Mouse (Mus musculus): ENCODE measurements at regions not wholly inside any gene's neighbourhood (a gene's known extent, or its start where the extent isn't known, plus 50 kb on each side); places are given as distances from the start of the nearest gene placed in this dataset.

DNA sequence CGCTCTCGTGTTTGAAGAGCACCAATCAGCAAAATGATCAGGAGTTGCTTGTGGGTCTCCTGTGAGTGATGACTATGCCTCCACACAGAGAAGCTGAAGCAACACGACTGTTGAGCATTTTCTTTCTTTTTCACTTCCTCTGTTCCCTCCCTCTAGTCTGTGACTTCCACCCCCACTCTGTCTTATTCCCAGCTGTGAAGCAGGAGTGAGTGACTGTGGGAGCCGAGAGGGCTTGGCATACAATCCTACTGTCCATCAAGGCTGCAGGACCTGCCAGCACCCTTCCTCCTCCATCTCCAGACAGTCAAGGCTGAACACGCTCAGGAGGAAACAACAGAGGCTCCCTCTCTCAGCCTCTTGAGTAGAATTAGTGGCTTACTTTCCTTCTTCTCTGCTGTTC, 401.3 kb downstream of the Plcl1 start:
- DNase-seq (ENCODE audit: low spot score in 2 of 2): no peak

DNA sequence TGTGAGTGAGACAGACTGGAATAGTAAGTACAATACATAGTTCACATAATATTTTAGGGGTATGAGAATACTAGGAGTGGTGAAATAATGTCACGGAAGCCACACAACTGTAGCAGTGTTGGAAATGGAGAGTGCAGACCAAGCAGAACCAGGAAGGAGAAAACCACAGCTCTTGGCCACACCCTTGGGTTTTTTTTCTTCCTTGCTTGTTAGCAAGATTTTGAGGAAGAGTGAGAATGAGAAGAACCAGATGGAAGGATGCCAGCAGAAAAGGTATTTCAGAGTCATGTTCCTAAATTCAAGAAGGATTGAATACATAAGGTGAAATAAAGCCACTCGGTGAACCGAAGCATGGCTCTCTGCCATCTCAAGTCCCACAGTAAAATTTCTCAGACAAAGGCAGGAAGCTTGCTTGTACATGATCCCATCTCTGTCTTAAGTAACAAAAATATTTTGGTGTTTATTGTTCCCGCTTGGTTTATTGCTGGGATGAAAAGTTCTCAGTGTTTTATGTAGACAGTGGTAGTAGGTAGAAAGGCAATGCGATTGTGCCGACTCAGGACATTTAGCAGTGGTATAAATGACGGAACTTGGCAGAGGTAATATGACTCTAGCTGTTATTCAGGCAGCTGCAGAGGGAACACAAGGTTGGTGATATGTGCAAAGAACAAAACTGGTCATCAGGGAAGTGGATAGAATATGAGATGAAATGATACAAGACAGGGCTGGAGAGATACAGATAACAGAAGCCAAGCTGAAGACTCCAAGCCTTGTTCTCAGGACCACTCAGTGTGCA, 403.2 kb downstream of the Plcl1 start:
- no peak for DNase-seq (ENCODE audit: low spot score in 2 of 2)

DNA sequence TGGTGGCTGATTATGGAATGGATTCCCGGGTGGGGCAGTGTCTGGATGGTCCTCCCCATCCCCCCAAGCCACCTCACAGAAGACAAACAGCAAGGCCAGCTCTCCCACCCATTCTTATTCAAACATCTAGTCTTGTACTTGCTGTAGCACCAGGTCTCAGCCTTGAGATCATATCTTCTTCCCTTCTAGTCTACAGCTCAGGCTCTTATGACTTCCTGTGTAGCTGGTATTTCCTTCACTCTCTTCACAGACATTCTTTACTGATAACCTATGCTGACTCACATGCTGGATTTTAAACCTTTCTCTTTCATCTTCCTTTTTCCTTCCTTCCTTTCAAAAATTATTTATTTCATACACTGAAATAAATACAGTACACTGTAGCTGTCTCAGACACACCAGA, 406.8 kb downstream of the Plcl1 start:
- no peak for DNase-seq (ENCODE audit: low spot score in 2 of 2)

DNA sequence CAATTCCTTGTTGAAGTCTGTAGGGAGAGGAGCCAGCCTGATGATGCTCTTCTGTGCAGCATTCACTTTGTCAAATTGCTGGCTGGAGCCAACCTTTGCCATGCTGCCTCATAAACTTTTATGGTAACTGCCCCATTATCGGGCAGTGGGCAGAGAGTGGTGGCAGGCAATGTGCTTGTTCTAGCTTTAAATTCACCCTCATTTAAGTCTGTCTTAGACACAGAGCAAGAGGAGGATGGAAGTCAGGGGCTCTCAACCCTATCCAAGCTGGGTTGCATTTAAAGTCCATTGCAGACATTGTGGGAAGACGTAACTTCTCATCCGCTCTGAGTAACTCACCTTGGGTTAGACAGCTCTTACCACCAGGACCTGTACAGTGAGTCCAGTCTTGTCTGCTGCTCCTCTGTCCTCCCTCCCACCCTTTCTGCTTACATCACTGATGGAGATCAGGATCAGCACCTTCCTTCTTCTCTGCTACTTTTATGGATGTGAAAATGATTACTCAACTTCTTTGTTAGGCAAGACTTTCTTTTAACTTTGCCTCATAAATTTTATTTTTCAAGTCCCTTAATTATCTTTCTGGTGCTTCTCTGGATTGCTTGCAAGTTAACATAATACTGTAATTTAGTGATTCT, 415.3 kb downstream of the Plcl1 start:
- DNase-seq (ENCODE audit: low spot score in 2 of 2): no peak

DNA sequence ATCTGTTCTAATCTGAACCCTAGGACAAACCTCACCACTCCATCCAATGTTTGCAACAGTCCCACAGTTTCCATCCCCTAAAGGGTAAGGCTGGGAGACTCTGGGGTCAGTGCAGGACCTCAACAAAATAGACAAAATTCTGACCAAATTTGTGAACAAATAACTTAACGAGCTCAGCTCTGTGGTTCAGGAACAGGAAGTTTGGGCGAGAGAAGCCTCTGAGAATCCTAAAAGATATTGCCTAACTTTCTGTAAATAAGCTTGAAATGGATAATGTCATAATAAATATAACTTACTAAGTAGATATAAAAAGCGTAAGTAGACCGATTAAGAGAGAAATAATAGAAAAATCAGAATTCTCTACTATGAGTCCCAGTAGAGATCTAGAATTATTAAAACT, 416.9 kb downstream of the Plcl1 start:
- no peak for DNase-seq (ENCODE audit: low spot score in 2 of 2)

DNA sequence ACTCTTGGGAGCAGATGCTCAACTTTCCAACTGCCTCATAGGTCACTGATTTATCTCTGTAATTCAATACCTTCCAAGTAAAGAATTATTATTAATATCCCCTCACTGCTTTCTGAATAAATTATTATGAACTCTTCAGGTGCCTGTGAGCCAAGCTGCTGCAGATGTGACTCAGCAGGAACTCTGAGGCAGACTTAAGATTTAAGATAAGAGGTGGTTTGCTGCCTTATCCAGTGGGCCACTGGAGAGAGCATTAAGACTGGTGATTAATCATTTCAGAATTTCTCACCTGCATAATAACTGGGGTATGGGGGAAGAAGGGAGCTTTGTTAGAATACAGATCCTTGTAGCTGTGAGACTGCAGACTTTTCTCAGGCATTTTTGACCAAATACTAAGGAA, 421.5 kb downstream of the Plcl1 start:
- DNase-seq (ENCODE audit: low spot score in 2 of 2): no peak

DNA sequence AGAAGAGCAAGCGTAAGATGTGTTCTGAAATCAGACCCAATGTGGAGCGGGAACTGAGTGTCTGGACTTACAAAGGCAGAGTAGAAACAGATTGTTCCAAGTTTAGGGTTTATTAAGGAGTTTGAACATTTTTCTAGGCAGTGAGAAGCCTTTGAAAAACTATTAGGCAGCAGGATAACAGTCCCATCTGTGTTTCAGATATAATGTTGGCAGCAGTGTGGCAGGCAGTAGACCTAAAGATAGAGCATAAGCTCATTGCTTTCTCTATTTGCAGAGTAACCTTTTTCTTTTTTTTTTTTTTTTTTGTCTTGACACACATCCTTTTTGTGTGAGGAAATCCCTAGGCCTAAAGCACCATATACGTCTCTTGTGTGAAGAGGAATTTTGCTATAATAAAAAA, 429.6 kb downstream of the Plcl1 start:
- DNase-seq (ENCODE audit: low spot score in 2 of 2): no peak

DNA sequence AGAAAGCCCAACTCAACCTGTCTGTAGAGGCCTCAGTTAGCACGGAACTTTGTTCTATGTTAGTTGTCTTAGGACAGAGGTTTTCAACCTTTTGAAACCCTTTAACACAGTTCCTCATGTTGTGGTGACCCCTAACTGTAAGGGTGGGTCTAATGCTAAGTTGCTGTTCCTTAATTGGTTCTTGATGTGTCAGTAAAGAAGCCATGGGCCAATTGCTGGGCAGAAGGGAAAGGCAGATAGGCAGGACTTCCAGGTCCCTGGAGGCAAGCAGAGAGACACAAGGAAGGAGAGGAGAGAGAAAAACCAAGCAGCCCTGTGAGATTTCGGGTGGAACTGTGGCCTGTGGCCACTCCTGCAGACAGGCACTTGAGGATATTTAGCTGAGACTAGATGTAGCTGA, 431.0 kb downstream of the Plcl1 start:
- DNase-seq (ENCODE audit: low spot score in 2 of 2): no peak

DNA sequence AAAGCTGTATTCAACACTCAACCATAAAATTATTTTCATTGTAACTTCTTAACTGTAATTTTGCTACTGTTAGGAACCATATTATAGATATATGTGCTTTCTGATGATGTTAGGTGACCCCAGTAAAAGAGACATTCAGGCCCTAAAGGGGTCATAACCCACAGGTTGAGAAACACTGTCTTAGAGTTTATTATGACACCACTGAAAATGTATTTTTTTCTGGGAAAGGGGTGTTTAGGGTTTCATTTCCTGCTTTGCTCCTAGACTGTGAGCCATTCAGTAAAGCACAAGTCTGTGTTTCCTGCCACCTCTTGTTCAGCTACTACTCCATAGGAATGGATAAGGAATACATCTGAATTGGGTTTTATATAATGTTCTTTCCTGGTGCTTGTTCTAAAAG, 431.6 kb downstream of the Plcl1 start:
- no peak for DNase-seq (ENCODE audit: low spot score in 2 of 2)

DNA sequence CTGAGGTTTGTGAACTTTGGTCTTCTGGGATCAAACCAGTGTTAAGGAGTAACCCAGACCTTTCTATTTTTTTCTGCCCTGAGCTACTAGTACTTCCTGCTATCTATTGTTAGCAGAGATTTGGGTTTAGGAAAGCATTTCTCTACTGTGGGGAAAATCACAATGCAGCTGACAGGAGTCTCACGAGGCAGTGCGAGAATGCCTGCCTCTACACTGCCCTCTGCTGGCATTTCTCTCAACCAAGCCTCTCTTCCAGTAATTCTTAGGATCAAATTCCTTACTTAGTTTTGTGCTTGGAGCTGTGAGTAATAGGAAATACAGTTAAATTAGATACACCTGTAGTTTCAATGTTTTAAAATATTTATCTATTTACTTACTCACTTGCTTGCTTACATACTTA, 432.4 kb downstream of the Plcl1 start:
- peak in 1 of 2 experiments; percentile 6 for DNase-seq (ENCODE audit: low spot score in 2 of 2)

DNA sequence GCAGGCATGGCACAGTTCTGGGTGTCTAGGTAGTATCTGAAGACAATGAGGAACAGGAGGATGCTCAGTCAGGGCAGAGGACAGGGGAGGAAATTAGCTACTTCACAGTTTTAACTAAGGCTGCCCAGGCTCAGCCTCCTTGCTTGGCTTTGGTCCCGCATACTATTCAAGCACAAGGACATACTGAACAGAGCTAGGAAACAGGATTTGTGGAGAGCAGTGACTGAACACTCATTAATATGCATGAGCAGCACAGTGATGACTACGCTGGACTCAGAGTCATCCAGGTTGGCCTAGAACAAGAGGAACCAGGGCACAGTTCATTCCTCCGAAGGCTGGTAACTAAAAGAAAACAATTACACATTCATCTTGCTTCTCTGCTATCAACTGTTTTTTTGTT, 443.1 kb downstream of the Plcl1 start:
- DNase-seq (ENCODE audit: low spot score in 2 of 2): no peak

DNA sequence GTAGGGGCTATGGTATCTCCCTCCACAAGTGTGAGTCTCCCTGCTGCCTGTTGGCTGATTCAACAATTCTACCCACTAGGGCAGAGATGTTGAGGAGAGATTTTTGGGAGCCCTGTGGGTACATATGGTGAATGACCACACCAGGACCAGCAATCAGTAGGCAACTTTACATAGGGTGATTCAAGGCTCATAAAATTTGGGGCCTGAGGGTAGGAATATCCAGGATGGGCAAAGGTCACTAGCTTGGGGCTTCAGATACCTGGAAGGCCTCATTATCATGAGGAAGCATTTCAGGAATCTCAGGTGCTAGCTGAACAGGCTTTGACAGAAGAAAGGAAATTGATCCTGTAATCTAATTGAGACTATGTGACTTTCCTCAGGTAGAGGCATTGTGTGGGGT, 446.6 kb downstream of the Plcl1 start:
- DNase-seq (ENCODE audit: low spot score in 2 of 2): no peak

DNA sequence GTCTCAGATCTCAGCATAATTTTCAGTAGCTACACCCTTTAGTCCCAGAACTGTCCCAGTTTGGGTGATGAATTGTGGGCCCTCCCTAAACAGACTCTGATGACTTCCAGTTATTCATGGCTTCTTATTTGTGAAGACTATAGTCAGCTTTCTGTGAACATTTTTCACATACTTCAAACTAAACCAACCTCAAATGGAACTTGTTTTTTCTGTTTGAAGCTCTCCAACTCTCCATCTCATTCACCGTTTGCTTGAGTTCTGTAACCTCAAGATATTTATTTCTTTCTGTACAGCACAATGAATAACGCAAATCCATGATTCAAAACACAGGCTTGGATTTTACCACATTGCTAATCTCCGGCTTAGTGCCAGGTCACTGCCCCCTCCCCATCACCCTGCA, 453.4 kb downstream of the Plcl1 start:
- no peak for DNase-seq (ENCODE audit: low spot score in 2 of 2)

DNA sequence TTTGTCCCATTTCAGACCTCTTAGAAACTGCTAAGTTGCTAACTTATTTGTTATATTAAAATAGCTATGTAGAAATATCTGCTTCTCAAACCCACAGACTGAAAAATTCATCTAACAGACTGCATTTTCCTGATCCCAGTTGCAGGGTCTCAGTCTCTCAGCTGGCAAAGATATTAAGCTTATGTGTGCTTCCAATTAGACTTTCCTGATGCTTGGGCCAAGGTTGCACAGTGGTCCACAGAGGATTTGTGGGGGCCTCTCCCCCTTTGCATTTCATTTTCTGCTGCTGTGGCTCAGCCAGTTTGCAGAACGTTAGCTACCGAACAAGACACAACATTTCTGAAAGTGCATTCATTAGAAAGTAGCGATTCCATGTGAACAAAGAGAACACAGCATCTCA, 457.4 kb downstream of the Plcl1 start:
- no peak for DNase-seq (ENCODE audit: low spot score in 2 of 2)

DNA sequence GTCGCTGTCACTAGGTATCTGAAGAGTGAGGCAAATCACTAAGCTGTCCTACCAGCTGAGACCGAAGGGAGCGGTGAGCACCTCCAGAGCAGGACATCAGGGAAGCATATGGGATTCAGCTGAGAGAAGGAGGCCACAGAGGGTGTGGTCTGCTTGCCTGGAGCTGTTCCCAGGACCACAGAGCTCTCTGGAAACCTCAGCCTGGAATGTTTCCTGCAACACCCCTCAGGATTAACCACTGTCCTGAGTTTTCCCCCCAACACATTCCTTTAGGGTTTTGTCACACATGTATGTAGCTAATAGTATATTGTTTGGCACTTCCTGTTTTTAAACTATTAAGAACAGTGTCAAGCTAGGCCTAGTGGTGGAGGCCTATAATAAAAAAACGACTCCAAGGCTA, 459.6 kb downstream of the Plcl1 start:
- no peak for DNase-seq (ENCODE audit: low spot score in 2 of 2)

DNA sequence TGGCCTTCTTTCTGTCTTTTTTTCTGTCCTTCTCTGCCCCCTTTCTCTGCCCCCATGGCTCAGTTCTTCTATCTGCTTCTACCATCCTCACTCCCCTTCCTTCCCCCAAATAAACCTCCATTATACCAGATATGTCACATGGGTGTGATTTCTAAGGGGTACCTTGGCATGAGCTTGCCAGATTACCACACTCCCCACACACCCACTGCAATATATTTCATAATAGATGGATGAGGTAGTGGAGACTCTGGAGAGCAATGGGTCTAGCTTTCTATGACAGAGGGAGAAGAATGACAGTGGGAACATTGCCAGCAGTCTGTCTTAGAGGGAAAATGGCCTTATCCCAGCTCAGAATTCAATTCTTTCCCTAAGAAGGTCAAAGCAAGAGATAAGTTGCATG, 461.0 kb downstream of the Plcl1 start:
- no peak for DNase-seq (ENCODE audit: low spot score in 2 of 2)

DNA sequence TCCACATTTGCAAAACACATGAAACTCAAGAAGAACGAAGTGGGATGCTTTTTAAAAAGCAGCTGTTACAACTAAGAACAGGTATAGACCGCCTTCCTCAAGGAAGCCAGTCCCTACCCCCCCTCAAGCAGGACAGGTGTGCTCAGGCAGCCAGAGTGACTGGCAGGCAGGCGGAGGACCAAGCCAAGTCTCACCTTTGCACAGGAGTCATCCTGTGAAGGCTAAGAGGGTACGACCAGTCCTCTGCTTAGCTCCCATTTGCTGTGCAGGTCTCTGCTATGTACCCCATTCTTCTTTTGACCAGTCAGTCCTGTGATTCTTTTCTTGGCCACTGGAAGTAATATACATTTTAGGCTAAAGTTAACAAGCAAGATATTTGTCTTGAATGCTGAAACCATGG, 467.9 kb downstream of the Plcl1 start:
- DNase-seq (ENCODE audit: low spot score in 2 of 2): no peak

DNA sequence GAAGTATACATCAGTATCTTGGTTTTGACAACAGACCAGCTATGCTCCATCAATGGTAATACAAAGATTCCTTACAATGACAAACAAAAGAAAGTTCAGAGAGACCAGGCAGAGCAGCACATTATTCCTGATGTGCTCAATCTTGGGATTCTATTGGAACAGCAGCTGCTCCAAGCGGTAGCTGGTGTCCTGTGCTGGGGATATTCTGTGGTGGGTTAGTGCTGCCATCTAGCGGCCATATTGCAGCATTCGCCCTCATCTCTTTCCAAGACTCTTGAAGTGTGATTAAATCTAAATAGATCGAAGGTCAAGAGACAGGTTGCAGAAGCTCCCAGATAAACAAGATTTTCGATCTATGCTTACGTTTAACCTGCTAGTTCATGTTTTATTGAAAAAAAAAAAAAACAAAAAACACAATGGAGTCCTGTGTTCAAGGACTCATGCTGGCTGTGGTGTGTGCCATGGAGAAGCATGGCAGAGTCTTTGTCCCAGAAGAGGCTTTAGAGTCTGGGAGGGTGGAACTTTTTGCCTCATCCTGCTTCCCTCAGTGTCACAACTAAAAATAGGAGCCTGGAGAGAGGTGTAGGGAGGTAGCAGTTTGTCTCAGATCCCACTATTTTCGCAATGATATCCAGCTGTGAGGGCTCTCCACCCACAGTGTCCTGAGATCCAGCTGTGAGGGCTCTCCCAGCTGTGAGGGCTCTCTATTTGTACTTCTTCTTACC, 468.6 kb downstream of the Plcl1 start:
- peak in 1 of 2 experiments; percentile 30 for DNase-seq (ENCODE audit: low spot score in 2 of 2)

DNA sequence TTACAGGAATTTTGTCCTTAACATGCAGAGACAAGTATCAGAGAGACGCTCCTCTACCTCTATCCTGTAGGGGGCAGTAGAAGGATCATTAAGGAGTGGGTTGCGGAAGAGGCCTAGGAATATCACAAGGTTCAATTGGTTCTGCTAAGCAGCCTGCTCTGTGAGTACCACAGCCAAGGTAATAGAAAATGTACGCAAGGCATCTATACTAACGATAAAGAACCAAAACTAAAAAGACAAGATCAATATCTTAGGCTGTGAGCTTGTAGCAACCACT, 469.1 kb downstream of the Plcl1 start:
- no peak for DNase-seq (ENCODE audit: low spot score in 2 of 2)

DNA sequence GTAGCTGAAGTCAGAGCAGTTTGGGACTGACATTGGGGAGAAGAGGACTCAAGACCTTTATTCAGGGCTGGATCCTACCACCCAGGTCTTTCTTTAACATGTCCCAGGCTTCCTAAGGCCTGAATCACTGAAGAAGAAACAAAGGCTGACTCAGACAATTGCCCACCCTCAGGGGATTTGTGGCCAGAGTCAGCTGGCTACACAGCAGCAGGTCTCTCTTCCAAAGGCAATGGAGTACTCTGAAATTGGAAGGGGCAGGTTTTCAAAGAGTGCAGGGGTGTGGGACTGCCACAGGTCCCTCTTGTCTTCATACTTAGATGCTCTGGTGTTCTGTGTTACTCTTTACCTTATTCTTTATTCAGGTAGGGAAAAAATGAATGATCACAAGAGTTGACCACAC, 478.9 kb downstream of the Plcl1 start:
- DNase-seq (ENCODE audit: low spot score in 2 of 2): no peak

DNA sequence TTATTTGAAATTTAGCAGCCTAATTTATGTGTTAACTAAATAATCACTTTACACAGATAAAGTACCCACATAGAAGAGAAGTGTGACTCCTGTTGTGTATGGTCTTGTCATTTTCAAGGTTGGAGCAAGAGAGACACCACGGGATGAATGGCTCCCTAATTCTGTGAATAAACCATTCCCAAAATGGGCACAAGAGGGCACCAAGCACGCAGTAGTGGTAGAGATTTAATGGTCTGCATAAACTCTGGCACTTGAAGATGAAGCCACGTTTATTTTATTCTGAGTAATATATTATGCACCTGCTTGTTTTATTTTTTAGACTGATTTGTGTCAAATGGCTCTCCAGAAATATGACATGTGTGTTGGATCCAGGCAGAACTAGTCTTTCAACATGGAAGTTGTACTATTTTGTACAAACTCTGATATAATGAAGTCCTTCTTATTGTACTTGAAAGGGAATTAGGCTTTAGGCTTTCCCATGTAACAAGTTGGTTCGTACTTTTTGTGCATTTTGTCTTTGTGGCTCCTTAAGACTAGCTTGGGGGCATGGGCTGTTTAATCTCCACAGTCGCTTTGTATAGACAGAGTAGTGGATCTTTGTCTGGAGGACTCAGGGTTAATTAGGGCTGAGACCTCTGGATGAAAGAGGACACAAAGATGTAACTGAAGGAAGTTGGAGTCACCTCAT, 480.8 kb downstream of the Plcl1 start:
- peak in 1 of 2 experiments; percentile 4 for DNase-seq (ENCODE audit: low spot score in 2 of 2)

DNA sequence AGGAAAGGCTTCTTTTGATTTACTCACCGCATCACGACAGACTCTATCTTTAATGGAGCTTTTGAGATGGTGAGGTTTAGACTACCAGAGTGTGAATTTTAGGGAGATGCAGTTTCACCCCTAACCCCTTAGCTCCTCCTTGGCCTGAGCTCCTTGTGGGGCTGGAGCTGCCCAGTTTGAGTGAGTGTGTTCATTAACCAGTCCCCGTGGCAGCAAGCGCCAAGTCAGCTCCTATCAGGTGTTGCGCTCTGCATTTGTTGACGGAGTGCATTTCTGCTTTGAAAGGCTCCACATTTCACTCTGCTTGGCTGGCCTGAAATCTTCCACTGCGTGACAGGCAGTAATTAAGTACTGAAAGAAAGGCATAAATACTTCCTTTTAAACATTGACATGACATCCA, 481.7 kb downstream of the Plcl1 start:
- no peak for DNase-seq (ENCODE audit: low spot score in 2 of 2)
